Mouse (Mus musculus): ENCODE results near the gene 9230112D13Rik.

DNA sequence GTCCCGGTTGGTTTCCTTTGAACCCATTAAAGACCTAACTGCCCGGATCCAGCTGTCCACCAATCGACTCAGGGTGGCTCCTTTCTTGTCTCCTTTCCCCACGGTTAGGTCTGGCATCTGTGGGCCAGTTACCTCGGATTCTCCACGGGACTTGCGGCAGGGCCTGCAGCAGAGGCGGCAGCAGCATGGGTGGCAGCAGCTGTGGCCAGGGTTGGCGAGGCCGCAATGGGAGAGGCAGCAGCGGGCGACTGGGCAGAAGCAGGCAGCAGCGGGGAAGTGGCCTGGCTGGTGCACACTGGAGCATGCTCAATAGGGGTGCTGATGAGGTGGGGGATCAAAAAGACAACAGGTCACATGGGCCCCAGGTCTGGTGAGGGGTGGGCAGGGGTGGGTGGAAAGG is 32.6 kb upstream of the 9230112D13Rik start:
- no peak for TF ChIP-seq CTCF (conservative IDR thresholded peaks at IDR 0.05; ENCODE audit: low read length)
- no peak for TF ChIP-seq POU5F1 (IDR thresholded peaks at IDR 0.05; ENCODE audit: borderline replicate concordance, low read length)
- no peak for TF ChIP-seq NANOG (IDR thresholded peaks at IDR 0.05; ENCODE audit: borderline replicate concordance, low read length)
